Mouse (Mus musculus) hindbrain, embryonic 14.5 days (tissue): ENCODE measurements around the gene Nav2. TPM values are rescaled to one million over a fixed set of nuclear protein-coding genes. Genes with fewer than 3 reads are reported as not detected.

Experiments
- ATAC-seq: fragments of 200-750 bp; cut with Nextera tagmentation; 2 replicates; pipeline ENCODE4 v1.8.0; 2017; ENCODE audit warnings: moderate number of reproducible peaks, mild to moderate bottlenecking, moderate TSS enrichment, moderate library complexity; ENCODE audit not compliant: low FRiP score
- DNase-seq: peaks from one replicate; pipeline ENCODE4 v3.0.0-alpha.2; 2015; ENCODE audit warnings: low spot score
- H3K27ac ChIP-seq: fragments of 300-500 bp; sonication (generic); 2 replicates; pipeline ENCODE4 v1.5.1; 2014; ENCODE audit warnings: mild to moderate bottlenecking, moderate library complexity
- H3K27me3 ChIP-seq: fragments of 300-500 bp; sonication (generic); 2 replicates; pipeline ENCODE4 v1.6.1; 2014; ENCODE audit warnings: mild to moderate bottlenecking, low read length, mixed read lengths; ENCODE audit not compliant: control insufficient read depth, insufficient read depth
- H3K36me3 ChIP-seq: fragments of 300-500 bp; sonication (generic); replicated peaks from 2 replicates; pipeline ENCODE4 v1.6.1; 2014; ENCODE audit not compliant: control insufficient read depth, insufficient read depth
- H3K4me1 ChIP-seq: fragments of 300-500 bp; sonication (generic); replicated peaks from 2 replicates; pipeline ENCODE4 v1.6.1; 2014; ENCODE audit warnings: antibody characterized with exemption, low read length, mixed read lengths; ENCODE audit not compliant: control insufficient read depth, insufficient read depth
- H3K4me2 ChIP-seq: fragments of 300-500 bp; sonication (generic); replicated peaks from 2 replicates; pipeline ENCODE4 v1.6.1; 2014; ENCODE audit warnings: mild to moderate bottlenecking, moderate library complexity
- H3K4me3 ChIP-seq: fragments of 300-500 bp; sonication (generic); replicated peaks from 2 replicates; pipeline ENCODE4 v1.5.1; 2014; ENCODE audit warnings: mild to moderate bottlenecking, low read length
- H3K9ac ChIP-seq: fragments of 300-500 bp; sonication (generic); 2 replicates; pipeline ENCODE4 v1.6.1; 2014
- H3K9me3 ChIP-seq: fragments of 300-500 bp; sonication (generic); 2 replicates; pipeline ENCODE4 v1.6.1; 2016; ENCODE audit warnings: low read length; ENCODE audit not compliant: control insufficient read depth
- WGBS: fragments of 180-500 bp; shearing (Covaris S2); extraction: QIAGEN DNeasy Blood & Tissue Kit; methylation state at CpG from one replicate; pipeline ENCODE4 v1.1.7; 2014; 5-methylcytosine and 5-hydroxymethylcytosine counted together
- polyA plus RNA-seq: library from polyadenylated mRNA; unstranded; fragments of >200 nt; fragmentation: Nextera tagmentation; extraction: Ambion mirVana; gene quantifications from 2 replicates; pipeline ENCODE4 v1.2.1, GENCODE M21; 2014

Gene Nav2
- polyA plus RNA-seq, 1 experiment from 2014 or later: 28.2 TPM

- no peak for DNase-seq
- Histone ChIP-seq H3K4me3 (no peak overlapping the region), H3K9me3 (no peaks in the 10 kb centered on the region), H3K36me3 (no peaks in the 10 kb centered on the region), H3K27ac (peak overlapping the region; percentile 52; the same call in 1 of the 2 replicates), H3K4me2 (no peak overlapping the region), H3K27me3 (no peaks in the 10 kb centered on the region), H3K4me1 (peaks cover 63% of the 10 kb centered on the region), H3K9ac (no peak overlapping the region)
- WGBS: 60% methylated on average over 5 of the region's 5 CpGs
- no peak for ATAC-seq
Observed at GRCm38 (mm10) chr7:49017794-49018193, 109.3 kb downstream of the Nav2 start.

GRCm38 (mm10) chr7:49018478-49018914, 110.0 kb downstream of the Nav2 start:
- H3K9me3 ChIP-seq: no peaks in the 10 kb centered on the region
- no peak overlapping the region for H3K4me2 ChIP-seq
- H3K4me1 ChIP-seq: peaks cover 56% of the 10 kb centered on the region
- H3K36me3 ChIP-seq: no peaks in the 10 kb centered on the region
- H3K27me3 ChIP-seq: no peaks in the 10 kb centered on the region
- 16% methylated on average over 7 of the region's 7 CpGs for WGBS
- H3K9ac ChIP-seq: no peak overlapping the region
- peak overlapping the region; percentile 52 for H3K27ac ChIP-seq
- peak; percentile 59 for ATAC-seq
- no peak overlapping the region for H3K4me3 ChIP-seq
- DNase-seq: no peak

GRCm38 (mm10) chr7:49025026-49025815, 116.7 kb downstream of the Nav2 start:
- DNase-seq: no peak
- no peak overlapping the region for H3K4me2 ChIP-seq
- no peaks in the 10 kb centered on the region for H3K36me3 ChIP-seq
- no peak overlapping the region for H3K27ac ChIP-seq
- H3K4me1 ChIP-seq: peaks cover 15% of the 10 kb centered on the region; the same call in 1 of the 2 replicates
- H3K4me3 ChIP-seq: no peak overlapping the region
- no peak for ATAC-seq
- no peaks in the 10 kb centered on the region for H3K27me3 ChIP-seq
- H3K9ac ChIP-seq: no peak overlapping the region
- 67% methylated on average over 8 of the region's 8 CpGs for WGBS
- no peaks in the 10 kb centered on the region for H3K9me3 ChIP-seq

- H3K4me2 ChIP-seq: no peak overlapping the region
- H3K4me3 ChIP-seq: no peak overlapping the region
- no peaks in the 10 kb centered on the region for H3K36me3 ChIP-seq
- H3K27me3 ChIP-seq: no peaks in the 10 kb centered on the region
- DNase-seq (no peak), ATAC-seq (no peak)
- H3K9ac ChIP-seq: no peak overlapping the region
- no peak overlapping the region for H3K27ac ChIP-seq
- H3K9me3 ChIP-seq: no peaks in the 10 kb centered on the region
- WGBS: 82% methylated on average over 3 of the region's 3 CpGs
- peaks cover 15% of the 10 kb centered on the region; the same call in 1 of the 2 replicates for H3K4me1 ChIP-seq
Observed at GRCm38 (mm10) chr7:49025991-49026390, 117.5 kb downstream of the Nav2 start.

- Histone ChIP-seq H3K36me3 (no peaks in the 10 kb centered on the region), H3K27ac (no peak overlapping the region), H3K9me3 (no peaks in the 10 kb centered on the region), H3K4me2 (no peak overlapping the region), H3K4me3 (no peak overlapping the region), H3K4me1 (peaks cover 15% of the 10 kb centered on the region; the same call in 1 of the 2 replicates), H3K27me3 (no peaks in the 10 kb centered on the region), H3K9ac (no peak overlapping the region)
- 67% methylated on average over 5 of the region's 5 CpGs for WGBS
- ATAC-seq (no peak), DNase-seq (no peak)
Observed at GRCm38 (mm10) chr7:49026466-49026865, 118.0 kb downstream of the Nav2 start.

- ATAC-seq: peak; percentile 64; the same call in 1 of the 2 replicates
Observed at GRCm38 (mm10) chr7:49029282-49030012, 120.9 kb downstream of the Nav2 start.

GRCm38 (mm10) chr7:49032216-49032615, 123.7 kb downstream of the Nav2 start:
- WGBS: 80% methylated on average over 4 of the region's 4 CpGs
- no peak for DNase-seq
- Histone ChIP-seq H3K4me3 (no peak overlapping the region), H3K4me2 (no peak overlapping the region), H3K36me3 (no peaks in the 10 kb centered on the region), H3K9ac (no peak overlapping the region), H3K27me3 (no peaks in the 10 kb centered on the region), H3K4me1 (peaks cover 6% of the 10 kb centered on the region; the same call in 1 of the 2 replicates), H3K9me3 (no peaks in the 10 kb centered on the region), H3K27ac (no peak overlapping the region)
- ATAC-seq: no peak

More at GRCm38 (mm10) chr7:49029282-49030012, 120.9 kb downstream of the Nav2 start:
- no peak overlapping the region for H3K27ac ChIP-seq
- H3K9ac ChIP-seq: no peak overlapping the region
- H3K4me1 ChIP-seq: peaks cover 15% of the 10 kb centered on the region; the same call in 1 of the 2 replicates
- no peaks in the 10 kb centered on the region for H3K27me3 ChIP-seq
- no peaks in the 10 kb centered on the region for H3K9me3 ChIP-seq
- H3K36me3 ChIP-seq: no peaks in the 10 kb centered on the region
- WGBS: 42% methylated on average over 10 of the region's 10 CpGs
- no peak overlapping the region for H3K4me3 ChIP-seq
- no peak for DNase-seq
- H3K4me2 ChIP-seq: no peak overlapping the region

GRCm38 (mm10) chr7:49034253-49034652, 125.7 kb downstream of the Nav2 start:
- ATAC-seq: no peak
- H3K36me3 ChIP-seq: no peaks in the 10 kb centered on the region
- H3K27me3 ChIP-seq: no peaks in the 10 kb centered on the region

GRCm38 (mm10) chr7:49040163-49040562, 131.6 kb downstream of the Nav2 start:
- no peak for DNase-seq
- Histone ChIP-seq H3K4me1 (peaks cover 26% of the 10 kb centered on the region), H3K9ac (no peak overlapping the region), H3K27me3 (no peaks in the 10 kb centered on the region), H3K9me3 (no peaks in the 10 kb centered on the region), H3K4me3 (no peak overlapping the region), H3K27ac (no peak overlapping the region), H3K4me2 (no peak overlapping the region), H3K36me3 (no peaks in the 10 kb centered on the region)
- 58% methylated on average over 8 of the region's 8 CpGs for WGBS
- no peak for ATAC-seq

More at GRCm38 (mm10) chr7:49034253-49034652, 125.7 kb downstream of the Nav2 start:
- no peak overlapping the region for H3K4me2 ChIP-seq
- peaks cover 8% of the 10 kb centered on the region; the same call in 1 of the 2 replicates for H3K4me1 ChIP-seq
- no peak overlapping the region for H3K27ac ChIP-seq
- no peaks in the 10 kb centered on the region for H3K9me3 ChIP-seq
- H3K4me3 ChIP-seq: no peak overlapping the region
- no peak overlapping the region for H3K9ac ChIP-seq
- no peak for DNase-seq
- whole genome bisulfite sequencing: 80% methylated on average over 2 of the region's 2 CpGs
